Mouse (Mus musculus) liver, postnatal 0 days (tissue): ENCODE measurements around the gene Ppp1r7. TPM values are rescaled to one million over a fixed set of nuclear protein-coding genes. Genes with fewer than 3 reads are reported as not detected.

Experiments
- ATAC-seq: fragments of 200-750 bp; cut with Nextera tagmentation; 2 replicates; pipeline ENCODE4 v1.8.0; 2017; ENCODE audit warnings: mild to moderate bottlenecking, moderate library complexity
- DNase-seq: peaks from one replicate; pipeline ENCODE4 v3.0.0-alpha.2; 2016
- H3K27ac ChIP-seq: fragments of 300-500 bp; sonication (generic); 2 replicates; pipeline ENCODE4 v1.5.1; 2014; ENCODE audit warnings: antibody characterized with exemption, moderate library complexity, mild to moderate bottlenecking, low read depth
- H3K27me3 ChIP-seq: fragments of 300-500 bp; sonication (generic); 2 replicates; pipeline ENCODE4 v1.6.1; 2014; ENCODE audit warnings: low read length, control low read depth, mixed read lengths; ENCODE audit not compliant: insufficient read depth
- H3K36me3 ChIP-seq: fragments of 300-500 bp; sonication (generic); replicated peaks from 2 replicates; pipeline ENCODE4 v1.6.1; 2014; ENCODE audit warnings: mild to moderate bottlenecking, control low read depth, low read length, moderate library complexity, mixed read lengths; ENCODE audit not compliant: insufficient read depth
- H3K4me1 ChIP-seq: fragments of 300-500 bp; sonication (generic); 2 replicates; pipeline ENCODE4 v1.6.1; 2014; ENCODE audit warnings: antibody characterized with exemption, mild to moderate bottlenecking, control low read depth; ENCODE audit not compliant: insufficient read depth
- H3K4me2 ChIP-seq: fragments of 300-500 bp; sonication (generic); 2 replicates; pipeline ENCODE4 v1.6.1; 2014; ENCODE audit warnings: low read depth, mild to moderate bottlenecking, low read length, moderate library complexity, mixed read lengths
- H3K4me3 ChIP-seq: fragments of 300-500 bp; sonication (generic); 2 replicates; pipeline ENCODE4 v1.5.1; 2014; ENCODE audit warnings: low read depth, low read length
- H3K9ac ChIP-seq: fragments of 300-500 bp; sonication (generic); replicated peaks from 2 replicates; pipeline ENCODE4 v1.6.1; 2014; ENCODE audit warnings: mild to moderate bottlenecking, moderate library complexity
- H3K9me3 ChIP-seq: fragments of 300-500 bp; sonication (generic); 2 replicates; pipeline ENCODE4 v1.6.1; 2016; ENCODE audit warnings: mild to moderate bottlenecking, control low read depth, low read length, mixed read lengths
- CTCF ChIP-seq: sonication (generic); IDR thresholded peaks from 2 replicates; pipeline ENCODE4 v1.5.1; 2016; ENCODE audit warnings: antibody characterized with exemption, low read depth
- EP300 ChIP-seq: IDR thresholded peaks from 2 replicates; pipeline ENCODE4 v1.6.1; 2016; ENCODE audit warnings: antibody characterized with exemption, low read depth, mild to moderate bottlenecking
- WGBS: fragments of 180-500 bp; shearing (Covaris S2); extraction: QIAGEN DNeasy Blood & Tissue Kit; methylation state at CpG from one replicate; pipeline ENCODE4 v1.1.7; 2014; ENCODE audit not compliant: insufficient replicate concordance; 5-methylcytosine and 5-hydroxymethylcytosine counted together
- polyA plus RNA-seq: library from polyadenylated mRNA; unstranded; fragments of >200 nt; fragmentation: Nextera tagmentation; extraction: Ambion mirVana; gene quantifications from 2 replicates; pipeline ENCODE4 v1.2.1, GENCODE M21; 2015

The Ppp1r7 gene
- polyA plus RNA-seq, 1 experiment from 2014 or later = 19.5 TPM

DNA sequence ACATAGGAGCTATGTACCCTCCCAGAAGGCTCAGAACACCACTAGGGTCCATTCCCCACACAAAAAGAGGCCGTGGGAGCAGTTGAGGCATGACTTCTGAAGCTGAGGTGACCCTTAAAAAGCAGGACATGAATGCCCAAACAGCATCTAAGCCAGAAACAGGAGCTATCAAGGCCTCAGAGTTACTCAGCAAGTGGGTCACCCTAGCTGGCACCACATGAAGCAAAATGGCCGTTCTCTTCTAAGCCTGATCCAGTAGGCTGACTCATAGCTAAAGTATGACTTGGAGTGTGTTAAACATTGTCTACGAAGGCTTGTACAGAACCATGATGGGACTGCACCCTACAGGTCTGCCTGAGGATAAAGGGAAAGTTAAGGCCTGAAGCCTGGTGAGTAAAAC lies 16.2 kb upstream of the Ppp1r7 start:
- ATAC-seq = no peak
- DNase-seq = no peak

DNA sequence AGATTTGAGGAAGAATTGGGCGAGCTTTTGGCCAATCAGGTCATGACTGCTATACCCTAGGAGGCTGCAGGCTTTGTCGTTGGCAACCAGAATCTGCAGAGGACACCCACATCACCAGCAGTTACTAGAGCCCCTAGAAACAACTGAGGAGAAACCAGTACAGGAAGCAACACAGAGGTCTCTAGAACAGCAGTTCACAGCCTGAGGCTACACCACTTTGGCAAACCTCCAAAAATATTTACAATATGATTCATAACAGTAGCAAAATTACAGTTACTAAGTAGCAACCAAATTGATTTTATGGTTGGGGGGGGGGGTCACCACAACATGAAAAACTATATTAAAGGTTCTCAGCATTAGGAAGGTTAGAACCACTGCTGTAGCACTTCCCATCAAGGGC lies 8.0 kb upstream of the Ppp1r7 start:
- H3K9ac ChIP-seq = no peak overlapping the region
- WGBS = 79% methylated on average over 2 of the region's 2 CpGs
- no peaks in the 10 kb centered on the region for H3K27me3 ChIP-seq
- no peak for ATAC-seq
- 0 out of 2 replicates have a peak, but pooled peaks cover 5% of the 10 kb centered on the region for H3K4me1 ChIP-seq
- H3K4me3 ChIP-seq = no peak overlapping the region
- peaks cover 24% of the 10 kb centered on the region for H3K36me3 ChIP-seq
- no peak for DNase-seq
- H3K9me3 ChIP-seq = no peaks in the 10 kb centered on the region
- no peak overlapping the region for H3K27ac ChIP-seq
- TF ChIP-seq CTCF = no peak
- no peak for TF ChIP-seq EP300
- no peak overlapping the region for H3K4me2 ChIP-seq

More for the DNA sequence above, 16.2 kb upstream of the Ppp1r7 start:
- Histone ChIP-seq H3K27ac (no peak overlapping the region), H3K4me1 (no peaks in the 10 kb centered on the region), H3K4me3 (no peak overlapping the region), H3K27me3 (no peaks in the 10 kb centered on the region), H3K9ac (no peak overlapping the region), H3K4me2 (no peak overlapping the region), H3K9me3 (no peaks in the 10 kb centered on the region), H3K36me3 (peaks cover 32% of the 10 kb centered on the region)
- WGBS = 85% methylated on average over 3 of the region's 3 CpGs
- TF ChIP-seq CTCF (no peak), EP300 (no peak)

DNA sequence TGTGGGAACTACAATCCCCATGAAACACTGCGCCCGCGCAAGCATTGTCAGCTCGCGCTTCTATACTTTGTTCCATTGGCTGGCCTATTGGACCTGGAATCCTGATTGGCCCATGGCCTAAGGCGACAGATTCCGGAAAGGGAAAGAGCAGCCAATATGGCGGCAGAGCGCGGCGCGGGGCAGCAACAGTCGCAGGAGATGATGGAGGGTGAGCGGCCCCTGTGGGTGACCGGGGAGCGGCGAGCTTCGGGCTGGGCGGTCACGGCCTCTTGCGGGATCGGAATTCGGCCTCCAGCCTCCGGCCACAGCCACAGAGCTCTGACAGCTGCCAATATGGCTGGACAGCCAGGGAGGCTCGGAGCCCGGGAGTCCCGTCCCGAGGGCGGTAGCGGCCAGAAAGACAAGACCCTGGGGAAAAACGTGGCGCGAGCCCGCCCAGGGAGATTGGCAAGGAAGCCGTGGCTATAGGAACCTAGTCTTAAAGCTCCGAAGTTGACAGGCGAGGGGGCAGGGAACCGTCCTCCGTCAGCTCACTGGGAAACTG lies 922 bp downstream of the Ppp1r7 start:
- peak overlapping the region; percentile 87 for H3K4me2 ChIP-seq
- TF ChIP-seq EP300 (no peak), CTCF (peak; percentile 60)
- H3K4me3 ChIP-seq = peak overlapping the region; percentile 65
- peaks cover 22% of the 10 kb centered on the region for H3K36me3 ChIP-seq
- peak; percentile 93 for ATAC-seq
- peak overlapping the region; percentile 85 for H3K9ac ChIP-seq
- no peaks in the 10 kb centered on the region for H3K9me3 ChIP-seq
- no peaks in the 10 kb centered on the region for H3K27me3 ChIP-seq
- DNase-seq = peak; percentile 92
- H3K27ac ChIP-seq = 0 out of 2 replicates have a peak overlapping the region, but pooled peaks have one; percentile 24
- under 1% methylated on average over 39 of the region's 39 CpGs for WGBS
- peaks cover 6% of the 10 kb centered on the region; the same call in 1 of the 2 replicates for H3K4me1 ChIP-seq

GRCm38 (mm10) chr1:93347176-93347575 lies 4.5 kb downstream of the Ppp1r7 start:
- 89% methylated on average over 5 of the region's 5 CpGs for WGBS
- DNase-seq (no peak), ATAC-seq (no peak)
- H3K36me3 ChIP-seq = peaks cover 57% of the 10 kb centered on the region
- H3K27me3 ChIP-seq = no peaks in the 10 kb centered on the region
- TF ChIP-seq CTCF (no peak), EP300 (no peak)
- peaks cover 6% of the 10 kb centered on the region; the same call in 1 of the 2 replicates for H3K4me1 ChIP-seq
- H3K9me3 ChIP-seq = no peaks in the 10 kb centered on the region
- no peak overlapping the region for H3K27ac ChIP-seq
- no peak overlapping the region for H3K4me2 ChIP-seq
- no peak overlapping the region for H3K4me3 ChIP-seq
- H3K9ac ChIP-seq = no peak overlapping the region

DNA sequence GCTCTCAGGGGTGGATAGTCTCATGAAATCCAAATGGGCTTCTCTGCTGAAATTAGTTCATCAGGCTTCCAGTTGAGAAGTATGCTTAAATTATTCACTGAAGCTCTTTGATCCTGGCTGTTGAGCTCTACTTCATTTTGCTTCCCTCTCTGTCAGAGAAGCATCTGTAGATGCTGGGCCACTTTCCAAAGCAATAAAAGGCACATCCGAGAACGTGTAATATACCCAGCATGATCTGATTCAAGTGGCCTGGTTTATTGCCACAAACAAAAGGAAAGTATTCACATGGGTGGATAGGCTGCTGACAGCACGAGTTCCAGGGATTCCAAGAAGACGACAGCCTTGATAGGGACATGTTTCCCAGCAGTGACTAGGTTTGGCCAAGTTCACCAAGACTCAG lies 7.0 kb downstream of the Ppp1r7 start:
- Histone ChIP-seq H3K4me1 (no peaks in the 10 kb centered on the region; the same call in 1 of the 2 replicates), H3K9ac (no peak overlapping the region), H3K27ac (no peak overlapping the region), H3K4me3 (no peak overlapping the region), H3K36me3 (peaks cover 79% of the 10 kb centered on the region), H3K9me3 (no peaks in the 10 kb centered on the region), H3K27me3 (no peaks in the 10 kb centered on the region), H3K4me2 (no peak overlapping the region)
- TF ChIP-seq EP300 (no peak), CTCF (no peak)
- ATAC-seq (no peak), DNase-seq (no peak)
- WGBS = 88% methylated on average over 4 of the region's 4 CpGs

DNA sequence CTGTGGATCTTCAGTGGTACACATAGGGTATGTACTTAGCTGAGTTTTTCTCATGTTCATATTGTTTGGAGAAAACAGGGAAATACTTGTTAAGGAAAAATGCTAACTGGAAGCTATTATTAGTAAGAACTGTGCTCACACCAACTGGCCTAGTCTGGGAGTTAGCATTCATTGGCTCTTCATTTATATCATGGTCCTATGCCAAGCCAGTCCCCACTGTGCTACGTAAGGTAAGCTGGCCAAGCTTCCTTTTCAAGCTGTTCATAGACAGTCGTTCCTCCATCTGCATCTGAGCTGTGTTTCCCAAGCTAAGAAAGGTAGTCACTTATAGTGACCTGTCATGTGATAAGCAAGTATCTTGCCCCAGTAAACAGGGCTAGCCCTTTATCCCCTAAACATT lies 10.1 kb downstream of the Ppp1r7 start:
- DNase-seq (no peak), ATAC-seq (no peak)
- no peak overlapping the region for H3K27ac ChIP-seq
- H3K36me3 ChIP-seq = peaks cover 83% of the 10 kb centered on the region
- H3K4me2 ChIP-seq = no peak overlapping the region
- no peak overlapping the region for H3K4me3 ChIP-seq
- no peaks in the 10 kb centered on the region for H3K9me3 ChIP-seq
- TF ChIP-seq EP300 (no peak), CTCF (no peak)
- no peaks in the 10 kb centered on the region for H3K4me1 ChIP-seq
- H3K27me3 ChIP-seq = no peaks in the 10 kb centered on the region
- H3K9ac ChIP-seq = no peak overlapping the region
- 87% methylated on average over 2 of the region's 2 CpGs for WGBS

- H3K27me3 ChIP-seq = no peaks in the 10 kb centered on the region
- 73% methylated on average over 4 of the region's 4 CpGs for WGBS
Observed at GRCm38 (mm10) chr1:93362661-93363060, 20.0 kb downstream of the Ppp1r7 start.

More at GRCm38 (mm10) chr1:93362661-93363060, 20.0 kb downstream of the Ppp1r7 start:
- ATAC-seq = no peak
- H3K9me3 ChIP-seq = no peaks in the 10 kb centered on the region
- DNase-seq = no peak
- peaks cover 70% of the 10 kb centered on the region for H3K36me3 ChIP-seq
- TF ChIP-seq CTCF (no peak), EP300 (no peak)
- H3K4me3 ChIP-seq = no peak overlapping the region
- H3K4me1 ChIP-seq = no peaks in the 10 kb centered on the region
- no peak overlapping the region for H3K4me2 ChIP-seq
- no peak overlapping the region for H3K9ac ChIP-seq
- H3K27ac ChIP-seq = no peak overlapping the region
